Mouse (Mus musculus) stomach, embryonic 14.5 days (tissue): Measurements from ENCODE around the gene Gm49358. TPM values are rescaled to one million over a fixed set of nuclear protein-coding genes. Genes with fewer than 3 reads are reported as not detected.

Experiments
- ATAC-seq: fragments of 200-750 bp; cut with Nextera tagmentation; 2 replicates; pipeline ENCODE4 v1.8.0; 2017; ENCODE audit warnings: low read depth, moderate TSS enrichment; ENCODE audit not compliant: insufficient number of reproducible peaks, insufficient read depth, low FRiP score
- H3K27ac ChIP-seq: fragments of 300-500 bp; sonication (generic); 2 replicates; pipeline ENCODE4 v1.5.1; 2014; ENCODE audit warnings: mild to moderate bottlenecking, low read length, moderate library complexity, mixed read lengths
- H3K27me3 ChIP-seq: fragments of 300-500 bp; sonication (generic); 2 replicates; pipeline ENCODE4 v1.6.1; 2014; ENCODE audit warnings: low read length, control low read depth, mixed read lengths; ENCODE audit not compliant: control insufficient read depth, insufficient read depth
- H3K36me3 ChIP-seq: fragments of 300-500 bp; sonication (generic); 2 replicates; pipeline ENCODE4 v1.6.1; 2014; ENCODE audit warnings: mild to moderate bottlenecking, control low read depth, low read length, moderate library complexity, mixed read lengths; ENCODE audit not compliant: control insufficient read depth, insufficient read depth
- H3K4me1 ChIP-seq: fragments of 300-500 bp; sonication (generic); 2 replicates; pipeline ENCODE4 v1.6.1; 2014; ENCODE audit warnings: low read length, control low read depth, mixed read lengths; ENCODE audit not compliant: control insufficient read depth, insufficient read depth
- H3K4me2 ChIP-seq: fragments of 300-500 bp; sonication (generic); replicated peaks from 2 replicates; pipeline ENCODE4 v1.6.1; 2014; ENCODE audit warnings: low read depth, low read length, control low read depth
- H3K4me3 ChIP-seq: fragments of 300-500 bp; sonication (generic); 2 replicates; pipeline ENCODE4 v1.5.1; 2014; ENCODE audit warnings: low read depth, low read length, control low read depth
- H3K9ac ChIP-seq: fragments of 300-500 bp; sonication (generic); replicated peaks from 2 replicates; pipeline ENCODE4 v1.6.1; 2014; ENCODE audit warnings: low read depth, mild to moderate bottlenecking, control low read depth, low read length, moderate library complexity, mixed read lengths
- H3K9me3 ChIP-seq: fragments of 300-500 bp; sonication (generic); 2 replicates; pipeline ENCODE4 v1.6.1; 2016; ENCODE audit warnings: low read depth, low read length, control low read depth; ENCODE audit not compliant: control insufficient read depth
- WGBS: fragments of 180-500 bp; shearing (Covaris S2); extraction: QIAGEN DNeasy Blood & Tissue Kit; methylation state at CpG from one replicate; pipeline ENCODE4 v1.1.7; 2014; 5-methylcytosine and 5-hydroxymethylcytosine counted together
- polyA plus RNA-seq: library from polyadenylated mRNA; unstranded; fragments of >200 nt; fragmentation: Nextera tagmentation; extraction: Ambion mirVana; gene quantifications from 2 replicates; pipeline ENCODE4 v1.2.1, GENCODE M21; 2014

Gene Gm49358
- polyA plus RNA-seq, 1 experiment from 2014 or later, result not detected

GRCm38 (mm10) chr10:86789146-86789672 is 25.4 kb downstream of the Gm49358 start:
- Histone ChIP-seq H3K9ac (no peak overlapping the region), H3K4me2 (no peak overlapping the region), H3K36me3 (no peaks in the 10 kb centered on the region), H3K27ac (no peak overlapping the region), H3K9me3 (no peaks in the 10 kb centered on the region), H3K4me1 (0 out of 2 replicates have a peak, but pooled peaks cover 14% of the 10 kb centered on the region), H3K4me3 (no peak overlapping the region), H3K27me3 (no peaks in the 10 kb centered on the region)
- ATAC-seq, result no peak
- 86% methylated on average over 7 of the region's 7 CpGs for WGBS

GRCm38 (mm10) chr10:86791507-86792184 is 27.9 kb downstream of the Gm49358 start:
- Histone ChIP-seq H3K36me3 (no peaks in the 10 kb centered on the region), H3K4me1 (0 out of 2 replicates have a peak, but pooled peaks cover 14% of the 10 kb centered on the region), H3K9ac (no peak overlapping the region), H3K27me3 (no peaks in the 10 kb centered on the region), H3K4me2 (no peak overlapping the region), H3K27ac (no peak overlapping the region), H3K4me3 (no peak overlapping the region), H3K9me3 (no peaks in the 10 kb centered on the region)
- 52% methylated on average over 7 of the region's 7 CpGs for WGBS
- peak; percentile 50; the same call in 1 of the 2 replicates for ATAC-seq

GRCm38 (mm10) chr10:86793509-86793951 is 29.8 kb downstream of the Gm49358 start:
- peak; percentile 44; the same call in 1 of the 2 replicates for ATAC-seq
- WGBS, result 55% methylated on average over 2 of the region's 2 CpGs
- H3K9me3 ChIP-seq, result no peaks in the 10 kb centered on the region
- H3K4me1 ChIP-seq, result 0 out of 2 replicates have a peak, but pooled peaks cover 14% of the 10 kb centered on the region
- no peak overlapping the region for H3K4me2 ChIP-seq
- no peak overlapping the region for H3K4me3 ChIP-seq
- no peak overlapping the region for H3K9ac ChIP-seq
- no peaks in the 10 kb centered on the region for H3K36me3 ChIP-seq
- no peaks in the 10 kb centered on the region for H3K27me3 ChIP-seq
- H3K27ac ChIP-seq, result no peak overlapping the region

- Histone ChIP-seq H3K27ac (no peak overlapping the region), H3K9me3 (no peaks in the 10 kb centered on the region), H3K4me2 (no peak overlapping the region), H3K27me3 (no peaks in the 10 kb centered on the region), H3K4me1 (0 out of 2 replicates have a peak, but pooled peaks cover 14% of the 10 kb centered on the region), H3K4me3 (no peak overlapping the region), H3K9ac (no peak overlapping the region), H3K36me3 (no peaks in the 10 kb centered on the region)
- ATAC-seq, result no peak
- 84% methylated on average over 4 of the region's 4 CpGs for WGBS
Observed at GRCm38 (mm10) chr10:86794196-86794595, 30.4 kb downstream of the Gm49358 start.

- H3K36me3 ChIP-seq, result no peaks in the 10 kb centered on the region
- 0 out of 2 replicates have a peak, but pooled peaks cover 14% of the 10 kb centered on the region for H3K4me1 ChIP-seq
- no peak for ATAC-seq
- WGBS, result 87% methylated on average over 9 of the region's 9 CpGs
- no peak overlapping the region for H3K4me2 ChIP-seq
- H3K4me3 ChIP-seq, result no peak overlapping the region
- H3K27me3 ChIP-seq, result no peaks in the 10 kb centered on the region
- H3K27ac ChIP-seq, result no peak overlapping the region
- no peaks in the 10 kb centered on the region for H3K9me3 ChIP-seq
- H3K9ac ChIP-seq, result no peak overlapping the region
Observed at GRCm38 (mm10) chr10:86794794-86795535, 31.2 kb downstream of the Gm49358 start.

GRCm38 (mm10) chr10:86796073-86796741 is 32.4 kb downstream of the Gm49358 start:
- Histone ChIP-seq H3K4me1 (0 out of 2 replicates have a peak, but pooled peaks cover 14% of the 10 kb centered on the region), H3K4me3 (no peak overlapping the region), H3K27me3 (no peaks in the 10 kb centered on the region), H3K9me3 (no peaks in the 10 kb centered on the region), H3K27ac (no peak overlapping the region), H3K9ac (no peak overlapping the region), H3K4me2 (no peak overlapping the region), H3K36me3 (no peaks in the 10 kb centered on the region)
- no peak for ATAC-seq
- 88% methylated on average over 5 of the region's 5 CpGs for WGBS

- Histone ChIP-seq H3K4me1 (no peaks in the 10 kb centered on the region), H3K4me2 (no peak overlapping the region), H3K27ac (no peak overlapping the region), H3K36me3 (no peaks in the 10 kb centered on the region), H3K9ac (no peak overlapping the region), H3K27me3 (no peaks in the 10 kb centered on the region), H3K9me3 (no peaks in the 10 kb centered on the region), H3K4me3 (no peak overlapping the region)
- no peak for ATAC-seq
- WGBS, result 94% methylated on average over 1 of the region's 1 CpGs
Observed at GRCm38 (mm10) chr10:86807362-86807761, 43.6 kb downstream of the Gm49358 start.
